Mouse (Mus musculus): ENCODE measurements around the gene Pclaf.

- peak; percentile 83; the same call in 1 of the 2 replicates for TF ChIP-seq POLR2A (IDR thresholded peaks at IDR 0.05; ENCODE audit: borderline replicate concordance, insufficient read depth, low read length)
- peak; percentile 15; the same call in 1 of the 2 replicates for TF ChIP-seq CTCF (IDR thresholded peaks at IDR 0.05; ENCODE audit: borderline replicate concordance, insufficient read depth, low read depth, low read length)
These were observed 5.3 kb upstream of the Pclaf start for GRCm38 (mm10) chr9:65884564-65885315.

Data from cerebellum, adult 2 months (tissue).